17 mouse cellular contexts compared by ENCODE assay signal in genomic region chr13:20151302-20151978, GRCm38 (mm10).
DNase-seq lines count a peak whose midpoint lies in the region; ATAC-seq and TF ChIP-seq lines count a peak whose summit lies in the region.
"Had no signal": no experiment of that assay in that cellular context is flagged by ENCODE, and none has a peak within 500 bp of the region (broad histone marks: within the 10 kb centered on the region; RNA-seq: fewer than 3 reads in every experiment).

No protein-coding gene starts in this region.

- no peak for TF ChIP-seq POLR2A in testis, adult 2 months (IDR thresholded peaks at IDR 0.05; ENCODE audit: control insufficient read depth, low read depth, low read length)
- TF ChIP-seq POLR2A in cerebellum, adult 2 months (IDR thresholded peaks at IDR 0.05; ENCODE audit: borderline replicate concordance, insufficient read depth, low read length), result no peak

- WGBS in liver, embryonic 16.5 days (ENCODE audit: insufficient replicate concordance), result 16% methylated on average over 4 of the region's 4 CpGs
- 71% methylated on average over 4 of the region's 4 CpGs for WGBS in cerebellum, adult 2 months

- H3K4me1 ChIP-seq in testis, adult 2 months (ENCODE audit: control insufficient read depth, insufficient read depth, low read length), result peaks cover 3% of the 10 kb centered on the region; the same call in 1 of the 2 replicates
- H3K4me1 ChIP-seq in liver, embryonic 16.5 days (ENCODE audit: control insufficient read depth, low read depth, low read length), result peaks cover 44% of the 10 kb centered on the region
- H3K4me1 ChIP-seq in cerebellum, adult 2 months (ENCODE audit: control insufficient read depth, insufficient read depth, low read length), result no peaks in the 10 kb centered on the region
- H3K4me1 ChIP-seq: forebrain, embryonic 15.5 days; neural tube, embryonic 13.5 days had no signal

- DNase-seq in testis, postnatal 14 days (ENCODE audit: low spot score), result no peak
- DNase-seq in adrenal gland, adult 8-10 months, result no peak
- no peak for DNase-seq in cerebellum, adult 2 months
- DNase-seq in thymus, postnatal 25 days, result no peak
- DNase-seq: embryo, embryonic 11 days; gastrocnemius, postnatal 14 days; midbrain, embryonic 14.5 days; right cerebral cortex, adult 18-20 months had no signal

- peak overlapping the region; percentile 53 for H3K4me2 ChIP-seq in liver, embryonic 16.5 days (ENCODE audit: low read depth, low read length)
- H3K4me2 ChIP-seq: forebrain, embryonic 15.5 days; kidney, embryonic 15.5 days; neural tube, embryonic 13.5 days; stomach, embryonic 15.5 days had no signal

- H3K27ac ChIP-seq in testis, adult 2 months (ENCODE audit: control insufficient read depth, insufficient read depth, low read depth, low read length), result peak overlapping the region; percentile 21; the same call in 1 of the 2 replicates
- peak overlapping the region; percentile 85 for H3K27ac ChIP-seq in liver, embryonic 16.5 days (ENCODE audit: low read length)
- H3K27ac ChIP-seq in cerebellum, adult 2 months (ENCODE audit: insufficient read depth, low read length), result no peak overlapping the region
- H3K27ac ChIP-seq: forebrain, embryonic 15.5 days; kidney, embryonic 15.5 days; neural tube, embryonic 13.5 days; stomach, embryonic 15.5 days had no signal

- no peak for TF ChIP-seq CTCF in testis, adult 2 months (IDR thresholded peaks at IDR 0.05; ENCODE audit: control insufficient read depth, insufficient read depth, insufficient replicate concordance, low read depth, low read length)
- TF ChIP-seq CTCF in cerebellum, adult 2 months (IDR thresholded peaks at IDR 0.05; ENCODE audit: borderline replicate concordance, insufficient read depth, low read depth, low read length), result no peak

- no peaks in the 10 kb centered on the region for H3K27me3 ChIP-seq in testis, adult 2 months (ENCODE audit: control insufficient read depth, insufficient read depth, low read length)
- H3K27me3 ChIP-seq in liver, embryonic 16.5 days (ENCODE audit: control insufficient read depth, insufficient read depth, low read depth, low read length), result no peaks in the 10 kb centered on the region
- no peaks in the 10 kb centered on the region for H3K27me3 ChIP-seq in cerebellum, adult 2 months (ENCODE audit: control insufficient read depth, insufficient read depth, low read length)
- H3K27me3 ChIP-seq: kidney, embryonic 15.5 days; neural tube, embryonic 13.5 days; stomach, embryonic 15.5 days had no signal

- no peaks in the 10 kb centered on the region for H3K9me3 ChIP-seq in liver, embryonic 16.5 days (replicated peaks; ENCODE audit: control insufficient read depth, low read length)
- H3K9me3 ChIP-seq: forebrain, embryonic 15.5 days; G1E; kidney, embryonic 15.5 days; neural tube, embryonic 13.5 days; stomach, embryonic 15.5 days had no signal

- no peaks in the 10 kb centered on the region for H3K36me3 ChIP-seq in testis, adult 2 months (ENCODE audit: control insufficient read depth, insufficient read depth, low read length)
- H3K36me3 ChIP-seq in liver, embryonic 16.5 days (ENCODE audit: control insufficient read depth, insufficient read depth), result no peaks in the 10 kb centered on the region
- H3K36me3 ChIP-seq: forebrain, embryonic 15.5 days; G1E; kidney, embryonic 15.5 days; neural tube, embryonic 13.5 days; stomach, embryonic 15.5 days had no signal

- no peak overlapping the region for H3K4me3 ChIP-seq in testis, adult 2 months (ENCODE audit: control insufficient read depth, low read depth, low read length)
- no peak overlapping the region for H3K4me3 ChIP-seq in liver, embryonic 16.5 days (ENCODE audit: low read depth, low read length)
- no peak overlapping the region for H3K4me3 ChIP-seq in cerebellum, adult 2 months (replicated peaks; ENCODE audit: insufficient read depth, low read depth, low read length)
- H3K4me3 ChIP-seq: forebrain, embryonic 15.5 days; kidney, embryonic 15.5 days; neural tube, embryonic 13.5 days; stomach, embryonic 15.5 days had no signal

- peak; percentile 86 for ATAC-seq in common myeloid progenitor, adult 5-6 weeks (replicated peaks; ENCODE audit: low read depth, poor library complexity, severe bottlenecking)
- ATAC-seq in liver, embryonic 16.5 days (ENCODE audit: low read depth), result no peak
- ATAC-seq: forebrain, embryonic 15.5 days; hindbrain, embryonic 16.5 days had no signal

- peak overlapping the region; percentile 32 for H3K9ac ChIP-seq in liver, embryonic 16.5 days (ENCODE audit: low read depth, low read length)
- H3K9ac ChIP-seq: forebrain, embryonic 15.5 days; kidney, embryonic 15.5 days; neural tube, embryonic 13.5 days; stomach, embryonic 15.5 days had no signal
